Mouse (Mus musculus): ENCODE data around the gene Vps29. TPM values are rescaled to one million over a fixed set of nuclear protein-coding genes. Genes with fewer than 3 reads are reported as not detected.

The Vps29 gene
- polyA plus RNA-seq, 1 experiment from 2014 or later = 347 TPM

DNA sequence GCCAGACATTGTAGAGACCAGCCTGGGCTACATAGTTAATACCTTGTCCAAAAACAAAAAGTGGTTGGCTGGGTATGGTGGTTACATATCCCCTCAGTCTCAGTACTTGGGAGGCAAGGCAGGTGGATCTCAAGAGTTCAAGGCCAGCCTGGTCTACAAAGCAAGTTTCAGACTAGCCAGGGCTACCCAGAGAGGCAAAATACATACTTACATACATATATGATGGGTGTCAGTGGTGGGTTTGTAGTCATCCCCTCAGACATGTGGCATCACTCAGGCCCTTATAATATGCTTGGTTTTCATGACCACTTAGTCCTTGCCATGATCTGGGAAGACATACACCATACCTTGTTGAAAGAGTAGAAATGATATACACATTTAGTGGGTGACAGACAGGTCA, 36.5 kb downstream of the Vps29 start:
- Histone ChIP-seq H3K27me3 (ENCODE audit: control insufficient read depth, insufficient read depth, low read length) (no peaks in the 10 kb centered on the region), H3K36me3 (ENCODE audit: control insufficient read depth, insufficient read depth, low read length) (no peaks in the 10 kb centered on the region), H3K4me1 (ENCODE audit: control insufficient read depth, insufficient read depth, low read length) (peaks cover 8% of the 10 kb centered on the region), H3K4me3 (ENCODE audit: low read depth, low read length) (no peak overlapping the region), H3K27ac (ENCODE audit: low read depth, low read length) (no peak overlapping the region), H3K9me3 (ENCODE audit: control insufficient read depth, low read length) (no peaks in the 10 kb centered on the region), H3K9ac (replicated peaks; ENCODE audit: low read depth, low read length) (no peak overlapping the region), H3K4me2 (ENCODE audit: low read depth, low read length) (no peak overlapping the region)
- no peak for ATAC-seq (ENCODE audit: low read depth)

GRCm38 (mm10) chr5:122391178-122391785, 37.1 kb downstream of the Vps29 start:
- ATAC-seq (ENCODE audit: low read depth) = peak; percentile 13; the same call in 1 of the 2 replicates

DNA sequence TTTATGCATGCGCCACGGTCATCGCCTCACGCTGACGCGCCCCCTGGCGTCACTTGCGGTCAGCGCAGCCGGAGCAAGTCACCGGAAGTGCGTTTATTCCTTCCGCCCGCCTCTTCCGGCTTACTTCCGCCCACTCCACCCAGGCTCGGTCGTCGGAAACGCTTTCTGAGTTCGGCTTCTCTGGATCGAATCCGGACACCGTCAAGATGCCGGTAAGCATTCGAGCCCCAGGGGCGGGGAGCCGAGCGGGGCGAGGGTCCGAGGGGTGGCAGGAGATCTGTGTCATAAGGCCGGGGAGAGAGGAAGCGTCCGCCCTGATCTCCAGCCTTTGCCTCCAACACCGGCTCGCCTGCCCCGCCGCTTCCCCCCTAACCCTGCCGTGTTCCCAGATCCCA, 37.6 kb downstream of the Vps29 start, which contains the start of gene Arpc3:
Gene Arpc3, plus strand, starts transcription at position 93 of the 395 bp plus-strand sequence.
- peak; percentile 87; the same call in 1 of the 2 replicates for ATAC-seq (ENCODE audit: low read depth)
- WGBS = under 1% methylated on average over 39 of the region's 39 CpGs
- peak within 1 kb of the TSS; percentile 16; the same call in 1 of the 2 replicates for H3K27ac ChIP-seq (ENCODE audit: low read depth, low read length)
- peaks cover 8% of the 10 kb centered on the region for H3K4me1 ChIP-seq (ENCODE audit: control insufficient read depth, insufficient read depth, low read length)
- no peaks in the 10 kb centered on the region for H3K36me3 ChIP-seq (ENCODE audit: control insufficient read depth, insufficient read depth, low read length)
- H3K9ac ChIP-seq (replicated peaks; ENCODE audit: low read depth, low read length) = peak within 1 kb of the TSS; percentile 72
- no peaks in the 10 kb centered on the region for H3K9me3 ChIP-seq (ENCODE audit: control insufficient read depth, low read length)
- peak within 1 kb of the TSS; percentile 58 for H3K4me3 ChIP-seq (ENCODE audit: low read depth, low read length)
- H3K27me3 ChIP-seq (ENCODE audit: control insufficient read depth, insufficient read depth, low read length) = no peaks in the 10 kb centered on the region
- H3K4me2 ChIP-seq (ENCODE audit: low read depth, low read length) = peak within 1 kb of the TSS; percentile 82

More at GRCm38 (mm10) chr5:122391178-122391785, 37.1 kb downstream of the Vps29 start:
- peak overlapping the region; percentile 58 for H3K4me3 ChIP-seq (ENCODE audit: low read depth, low read length)
- H3K9me3 ChIP-seq (ENCODE audit: control insufficient read depth, low read length) = no peaks in the 10 kb centered on the region
- no peaks in the 10 kb centered on the region for H3K36me3 ChIP-seq (ENCODE audit: control insufficient read depth, insufficient read depth, low read length)
- peak overlapping the region; percentile 15; the same call in 1 of the 2 replicates for H3K4me2 ChIP-seq (ENCODE audit: low read depth, low read length)
- no peak overlapping the region for H3K27ac ChIP-seq (ENCODE audit: low read depth, low read length)
- peaks cover 8% of the 10 kb centered on the region for H3K4me1 ChIP-seq (ENCODE audit: control insufficient read depth, insufficient read depth, low read length)
- peak overlapping the region; percentile 72; the same call in 1 of the 2 replicates for H3K9ac ChIP-seq (replicated peaks; ENCODE audit: low read depth, low read length)
- 53% methylated on average over 15 of the region's 16 CpGs for WGBS
- H3K27me3 ChIP-seq (ENCODE audit: control insufficient read depth, insufficient read depth, low read length) = no peaks in the 10 kb centered on the region

DNA sequence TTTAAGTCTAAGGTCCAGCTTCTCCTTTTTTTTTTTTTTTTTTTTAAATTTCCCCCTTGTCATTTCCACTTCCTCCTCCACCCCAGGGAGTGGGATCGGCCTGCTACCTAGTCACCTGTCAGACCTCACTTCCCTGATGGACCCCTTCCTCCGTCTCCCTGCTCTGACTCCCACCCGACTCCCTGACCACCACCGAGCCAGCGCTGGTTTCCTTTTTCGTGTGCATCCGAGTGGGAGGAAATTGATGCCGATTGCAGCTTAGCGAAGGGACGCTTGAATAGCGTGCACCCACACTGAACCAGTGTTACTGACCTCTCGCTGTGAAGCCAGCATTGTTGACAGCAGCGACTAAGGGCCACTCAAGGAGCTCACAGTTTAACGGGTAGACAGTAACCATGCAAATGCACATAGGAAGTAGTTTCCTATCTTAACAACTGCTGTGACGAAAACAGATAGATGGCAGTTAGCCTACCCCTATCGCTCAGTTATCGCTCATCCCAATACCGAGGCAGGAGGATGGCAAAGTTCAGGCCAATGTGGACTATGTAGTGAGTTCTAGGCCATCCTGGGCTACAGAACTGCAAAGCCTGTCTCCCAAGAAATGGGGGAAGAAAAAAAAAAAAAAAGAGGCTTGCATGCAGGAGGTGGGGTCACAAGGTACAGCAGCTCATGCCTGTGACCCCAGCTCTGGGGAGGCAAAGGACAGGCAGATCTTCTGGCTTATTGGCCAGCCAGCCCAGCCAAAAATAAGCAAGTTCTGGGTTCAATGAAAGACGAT, 38.2 kb downstream of the Vps29 start:
- Histone ChIP-seq H3K9me3 (ENCODE audit: control insufficient read depth, low read length) (no peaks in the 10 kb centered on the region), H3K27ac (ENCODE audit: low read depth, low read length) (peak overlapping the region; percentile 16; the same call in 1 of the 2 replicates), H3K36me3 (ENCODE audit: control insufficient read depth, insufficient read depth, low read length) (no peaks in the 10 kb centered on the region), H3K9ac (replicated peaks; ENCODE audit: low read depth, low read length) (peak overlapping the region; percentile 72), H3K4me2 (ENCODE audit: low read depth, low read length) (peak overlapping the region; percentile 82), H3K4me3 (ENCODE audit: low read depth, low read length) (peak overlapping the region; percentile 58), H3K27me3 (ENCODE audit: control insufficient read depth, insufficient read depth, low read length) (no peaks in the 10 kb centered on the region), H3K4me1 (ENCODE audit: control insufficient read depth, insufficient read depth, low read length) (peaks cover 8% of the 10 kb centered on the region)
- WGBS = 17% methylated on average over 19 of the region's 19 CpGs
- ATAC-seq (ENCODE audit: low read depth) = peak; percentile 22; the same call in 1 of the 2 replicates

GRCm38 (mm10) chr5:122393887-122394286, 39.7 kb downstream of the Vps29 start:
- Histone ChIP-seq H3K4me2 (ENCODE audit: low read depth, low read length) (no peak overlapping the region), H3K9me3 (ENCODE audit: control insufficient read depth, low read length) (no peaks in the 10 kb centered on the region), H3K4me3 (ENCODE audit: low read depth, low read length) (no peak overlapping the region), H3K36me3 (ENCODE audit: control insufficient read depth, insufficient read depth, low read length) (peaks cover 8% of the 10 kb centered on the region), H3K27me3 (ENCODE audit: control insufficient read depth, insufficient read depth, low read length) (no peaks in the 10 kb centered on the region), H3K9ac (replicated peaks; ENCODE audit: low read depth, low read length) (no peak overlapping the region), H3K4me1 (ENCODE audit: control insufficient read depth, insufficient read depth, low read length) (peaks cover 8% of the 10 kb centered on the region), H3K27ac (ENCODE audit: low read depth, low read length) (no peak overlapping the region)
- ATAC-seq (ENCODE audit: low read depth) = no peak
- 44% methylated on average over 2 of the region's 2 CpGs for WGBS

- Histone ChIP-seq H3K27me3 (ENCODE audit: control insufficient read depth, insufficient read depth, low read length) (no peaks in the 10 kb centered on the region), H3K27ac (ENCODE audit: low read depth, low read length) (no peak overlapping the region), H3K9me3 (ENCODE audit: control insufficient read depth, low read length) (no peaks in the 10 kb centered on the region), H3K4me2 (ENCODE audit: low read depth, low read length) (no peak overlapping the region), H3K36me3 (ENCODE audit: control insufficient read depth, insufficient read depth, low read length) (peaks cover 22% of the 10 kb centered on the region), H3K4me1 (ENCODE audit: control insufficient read depth, insufficient read depth, low read length) (peaks cover 8% of the 10 kb centered on the region), H3K9ac (replicated peaks; ENCODE audit: low read depth, low read length) (no peak overlapping the region), H3K4me3 (ENCODE audit: low read depth, low read length) (no peak overlapping the region)
- WGBS = 94% methylated on average over 10 of the region's 10 CpGs
- ATAC-seq (ENCODE audit: low read depth) = no peak
Observed at GRCm38 (mm10) chr5:122396791-122397190, 42.6 kb downstream of the Vps29 start.

- H3K27ac ChIP-seq (ENCODE audit: low read depth, low read length) = no peak overlapping the region
- ATAC-seq (ENCODE audit: low read depth) = no peak
- H3K36me3 ChIP-seq (ENCODE audit: control insufficient read depth, insufficient read depth, low read length) = peaks cover 29% of the 10 kb centered on the region
- WGBS = 93% methylated on average over 8 of the region's 8 CpGs
- 0 out of 2 replicates have a peak overlapping the region, but pooled peaks have one; percentile 25 for H3K9ac ChIP-seq (replicated peaks; ENCODE audit: low read depth, low read length)
- no peaks in the 10 kb centered on the region for H3K27me3 ChIP-seq (ENCODE audit: control insufficient read depth, insufficient read depth, low read length)
- H3K9me3 ChIP-seq (ENCODE audit: control insufficient read depth, low read length) = no peaks in the 10 kb centered on the region
- H3K4me3 ChIP-seq (ENCODE audit: low read depth, low read length) = no peak overlapping the region
- no peak overlapping the region for H3K4me2 ChIP-seq (ENCODE audit: low read depth, low read length)
- peaks cover 6% of the 10 kb centered on the region for H3K4me1 ChIP-seq (ENCODE audit: control insufficient read depth, insufficient read depth, low read length)
Observed at GRCm38 (mm10) chr5:122397495-122397894, 43.3 kb downstream of the Vps29 start.

- no peak for ATAC-seq (ENCODE audit: low read depth)
- Histone ChIP-seq H3K9ac (replicated peaks; ENCODE audit: low read depth, low read length) (no peak overlapping the region), H3K27me3 (ENCODE audit: control insufficient read depth, insufficient read depth, low read length) (no peaks in the 10 kb centered on the region), H3K4me1 (ENCODE audit: control insufficient read depth, insufficient read depth, low read length) (no peaks in the 10 kb centered on the region), H3K36me3 (ENCODE audit: control insufficient read depth, insufficient read depth, low read length) (peaks cover 53% of the 10 kb centered on the region), H3K9me3 (ENCODE audit: control insufficient read depth, low read length) (no peaks in the 10 kb centered on the region), H3K27ac (ENCODE audit: low read depth, low read length) (no peak overlapping the region), H3K4me3 (ENCODE audit: low read depth, low read length) (no peak overlapping the region), H3K4me2 (ENCODE audit: low read depth, low read length) (no peak overlapping the region)
- 91% methylated on average over 8 of the region's 8 CpGs for WGBS
Observed at GRCm38 (mm10) chr5:122399871-122400270, 45.7 kb downstream of the Vps29 start.

Measured in neural tube, embryonic 14.5 days (tissue).